Mouse (Mus musculus): ENCODE results near the gene Tmem220. TPM values are rescaled to one million over a fixed set of nuclear protein-coding genes. Genes with fewer than 3 reads are reported as not detected.
"Not testable (repeated sequence)": the region's sequence is repeated elsewhere in the genome, so short reads cannot be mapped to it uniquely, and the experiment has no call there.

Tmem220 gene
- polyA plus RNA-seq, 1 experiment from 2014 or later: 2.0 TPM

DNA sequence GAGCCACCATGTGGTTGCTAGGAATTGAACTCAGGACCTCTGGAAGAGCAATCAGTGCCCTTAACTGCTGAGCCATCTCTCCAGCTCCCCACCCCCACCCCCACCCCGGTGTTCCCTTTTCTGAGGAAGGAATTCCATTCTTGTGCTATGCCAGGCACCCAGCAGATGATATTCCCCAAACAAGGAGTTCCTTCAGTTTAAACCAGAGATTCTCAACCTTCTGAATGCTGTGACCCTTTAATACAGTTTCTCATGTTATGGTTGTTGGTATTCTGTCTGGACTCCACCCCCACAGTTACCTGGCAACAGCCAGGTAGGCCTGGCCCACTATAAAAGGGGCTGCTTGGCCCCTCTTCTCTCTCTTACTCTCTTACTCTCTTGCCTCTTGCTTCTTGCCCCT, 1.8 kb upstream of the Tmem220 start:
- H3K27ac ChIP-seq; H3K36me3 ChIP-seq; H3K4me3 ChIP-seq; H3K9me3 ChIP-seq (replicated peaks); DNase-seq (ENCODE audit: low spot score): not testable (repeated sequence)
- 50% methylated on average over 1 of the region's 1 CpGs for WGBS
- Histone ChIP-seq H3K27me3 (ENCODE audit: low read depth, poor library complexity, severe bottlenecking) (peaks cover 18% of the 10 kb centered on the region), H3K4me1 (peaks cover 21% of the 10 kb centered on the region)

DNA sequence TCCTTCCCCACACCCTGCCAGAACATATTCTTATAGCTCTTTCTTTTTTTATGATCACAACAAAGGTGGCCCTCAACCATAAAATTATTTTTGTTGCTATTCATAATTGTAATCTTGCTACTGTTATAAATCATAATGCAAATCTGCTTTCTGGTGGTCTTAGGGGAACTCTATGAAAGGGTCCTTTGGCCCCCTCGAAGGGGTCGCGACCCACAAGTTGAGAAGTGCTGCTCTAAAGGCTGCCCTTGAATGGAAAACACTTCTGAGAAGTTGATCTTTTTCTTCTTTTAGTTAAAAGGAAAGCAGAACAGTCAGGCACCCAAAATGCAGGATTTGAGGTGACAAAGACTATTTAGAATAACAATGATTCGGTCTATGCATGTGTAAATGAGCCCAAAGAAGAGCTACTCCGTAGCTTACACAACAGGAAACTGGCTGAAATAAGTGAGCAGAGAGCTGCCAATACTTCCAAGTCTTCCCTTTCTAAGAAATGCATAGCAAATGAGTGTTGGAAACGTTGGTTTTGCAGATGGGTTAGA, 1.1 kb upstream of the Tmem220 start:
- H3K27ac ChIP-seq: no peak overlapping the region
- H3K4me3 ChIP-seq: no peak overlapping the region
- H3K36me3 ChIP-seq: no peaks in the 10 kb centered on the region
- no peaks in the 10 kb centered on the region for H3K9me3 ChIP-seq (replicated peaks)
- 37% methylated on average over 6 of the region's 6 CpGs for WGBS
- H3K4me1 ChIP-seq: peaks cover 15% of the 10 kb centered on the region
- peaks cover 18% of the 10 kb centered on the region for H3K27me3 ChIP-seq (ENCODE audit: low read depth, poor library complexity, severe bottlenecking)
- no peak for DNase-seq (ENCODE audit: low spot score)

DNA sequence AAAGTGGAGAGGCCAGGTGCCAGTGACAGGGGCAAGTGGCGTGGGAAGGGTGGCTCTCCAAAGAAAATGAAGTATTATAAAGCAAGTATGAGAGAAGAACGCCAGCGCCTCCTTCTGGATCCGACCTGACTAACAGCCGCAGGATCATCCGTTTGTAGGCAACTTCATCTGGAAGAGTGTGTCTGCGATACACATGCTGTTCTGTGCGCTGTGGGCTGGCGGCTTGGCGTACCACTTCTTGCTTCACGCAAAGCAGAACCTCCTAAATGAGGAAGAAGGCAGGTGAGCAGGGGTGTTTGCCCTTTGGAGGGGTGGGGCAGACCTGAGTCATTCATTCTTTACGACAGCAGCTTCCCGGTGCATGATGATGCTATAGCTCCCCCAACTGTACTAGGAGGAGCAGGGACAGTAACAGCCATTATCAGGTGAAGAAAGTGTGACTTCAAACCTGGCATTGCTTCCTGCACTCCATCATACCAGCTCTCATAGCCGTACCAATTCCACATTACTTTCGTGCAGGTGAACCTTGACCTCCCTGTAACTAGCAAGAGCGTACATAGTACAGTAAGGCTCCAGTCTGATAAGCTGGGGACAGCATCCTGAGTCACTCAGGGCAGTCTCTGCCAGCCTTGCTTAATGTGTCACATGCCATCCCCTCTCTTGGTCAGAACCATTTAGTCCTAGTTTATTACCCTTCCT, 6.1 kb downstream of the Tmem220 start:
- Histone ChIP-seq H3K27ac (no peak overlapping the region), H3K4me1 (no peaks in the 10 kb centered on the region), H3K4me3 (no peak overlapping the region), H3K9me3 (replicated peaks) (no peaks in the 10 kb centered on the region), H3K36me3 (no peaks in the 10 kb centered on the region), H3K27me3 (ENCODE audit: low read depth, poor library complexity, severe bottlenecking) (no peaks in the 10 kb centered on the region)
- 58% methylated on average over 16 of the region's 16 CpGs for WGBS
- no peak for DNase-seq (ENCODE audit: low spot score)

DNA sequence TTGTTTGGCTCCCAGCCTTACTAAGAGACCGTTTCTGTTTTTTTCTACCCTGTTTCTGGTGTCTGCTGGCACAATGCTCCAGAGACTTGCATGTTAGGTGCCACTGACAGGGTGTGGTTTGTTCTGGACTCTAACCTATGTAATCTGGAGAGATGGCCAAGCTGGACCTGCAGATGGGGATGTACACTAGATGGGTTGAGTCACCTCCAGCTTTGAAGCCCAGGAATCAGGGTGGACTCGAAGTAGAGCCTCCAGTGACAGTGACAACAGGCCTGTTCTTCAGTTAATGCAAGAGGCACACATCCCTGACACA, 6.6 kb downstream of the Tmem220 start:
- Histone ChIP-seq H3K4me3 (no peak overlapping the region), H3K27ac (no peak overlapping the region), H3K36me3 (no peaks in the 10 kb centered on the region), H3K27me3 (ENCODE audit: low read depth, poor library complexity, severe bottlenecking) (no peaks in the 10 kb centered on the region), H3K9me3 (replicated peaks) (no peaks in the 10 kb centered on the region), H3K4me1 (no peaks in the 10 kb centered on the region)
- DNase-seq (ENCODE audit: low spot score): no peak
- WGBS: 81% methylated on average over 2 of the region's 2 CpGs

DNA sequence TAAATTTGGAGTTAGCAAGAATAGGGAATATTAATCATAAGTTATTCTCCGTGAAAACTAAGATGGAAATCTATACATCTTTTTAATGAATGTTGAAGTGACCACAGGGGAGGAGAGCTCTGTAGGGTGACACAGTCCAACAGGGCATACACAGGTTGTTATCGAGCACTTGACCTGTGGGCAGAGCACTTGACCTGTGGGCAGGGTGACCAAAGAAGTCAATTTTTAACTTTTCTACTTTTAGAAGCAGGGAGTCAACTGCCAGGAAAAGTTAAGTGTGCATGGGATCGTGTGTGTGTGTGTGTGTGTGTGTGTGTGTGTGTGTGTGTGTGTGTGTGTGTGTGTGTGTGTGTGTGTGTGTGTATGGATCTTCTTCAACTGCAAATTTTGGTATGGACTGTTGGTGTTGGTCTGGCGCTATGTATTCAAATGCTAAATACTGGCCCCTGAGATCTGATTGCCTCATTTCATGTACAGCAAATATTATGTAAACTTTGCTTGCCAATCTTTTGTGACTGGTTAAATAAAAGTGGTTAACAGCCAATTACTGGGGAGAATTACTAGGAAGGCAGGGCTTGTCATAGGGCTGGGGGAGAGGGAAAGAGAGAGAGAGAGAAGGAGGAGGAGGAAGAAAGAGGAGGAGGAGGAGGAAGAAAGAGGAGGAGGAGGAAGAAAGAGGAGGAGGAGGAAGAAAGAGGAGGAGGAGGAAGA, 10.0 kb downstream of the Tmem220 start:
- no peaks in the 10 kb centered on the region for H3K9me3 ChIP-seq (replicated peaks)
- no peak overlapping the region for H3K27ac ChIP-seq
- no peak for DNase-seq (ENCODE audit: low spot score)
- no peaks in the 10 kb centered on the region for H3K27me3 ChIP-seq (ENCODE audit: low read depth, poor library complexity, severe bottlenecking)
- 85% methylated on average over 4 of the region's 4 CpGs for WGBS
- peaks cover 29% of the 10 kb centered on the region for H3K36me3 ChIP-seq
- no peaks in the 10 kb centered on the region for H3K4me1 ChIP-seq
- H3K4me3 ChIP-seq: no peak overlapping the region

DNA sequence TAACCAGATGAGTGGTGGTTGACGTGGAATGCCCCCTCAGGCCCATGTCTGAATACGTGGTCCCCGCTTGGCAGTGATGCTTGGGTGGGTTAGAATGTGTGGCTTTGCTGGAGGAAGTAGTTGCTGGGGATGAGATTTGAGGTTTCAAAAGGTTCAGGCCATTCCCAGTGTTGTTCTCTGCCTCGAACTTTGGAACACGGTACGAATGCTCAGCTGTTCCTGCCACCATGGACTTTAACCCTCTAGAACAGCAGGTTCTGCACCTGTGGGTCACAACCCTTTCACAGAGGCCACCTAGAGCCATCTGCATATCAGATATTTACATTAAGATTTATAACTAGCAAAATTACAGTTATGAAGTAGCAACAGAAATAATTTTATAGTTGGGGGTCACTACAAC, 11.3 kb downstream of the Tmem220 start:
- H3K9me3 ChIP-seq (replicated peaks): no peaks in the 10 kb centered on the region
- H3K4me3 ChIP-seq: no peak overlapping the region
- H3K27me3 ChIP-seq (ENCODE audit: low read depth, poor library complexity, severe bottlenecking): no peaks in the 10 kb centered on the region
- no peak overlapping the region for H3K27ac ChIP-seq
- DNase-seq (ENCODE audit: low spot score): no peak
- 91% methylated on average over 6 of the region's 6 CpGs for WGBS
- H3K4me1 ChIP-seq: no peaks in the 10 kb centered on the region
- peaks cover 42% of the 10 kb centered on the region for H3K36me3 ChIP-seq

DNA sequence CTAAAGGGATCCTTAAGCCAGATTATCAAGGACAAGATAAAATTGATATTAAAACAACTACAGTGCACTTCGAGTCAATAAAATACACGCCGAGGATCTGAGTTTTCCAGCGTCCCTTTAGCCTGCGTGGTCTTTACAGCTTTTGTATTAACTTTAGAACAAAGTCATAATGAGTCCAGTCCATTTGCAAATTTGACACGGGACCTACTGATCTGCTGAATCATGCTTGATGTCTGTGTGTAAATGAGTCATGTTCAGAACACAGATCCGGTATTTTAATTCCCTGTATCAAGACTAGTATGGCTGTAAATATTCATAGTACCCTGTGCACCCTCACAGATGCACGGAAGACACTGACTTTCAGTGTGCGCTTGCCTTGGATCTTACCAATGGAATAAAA, 11.9 kb downstream of the Tmem220 start:
- DNase-seq (ENCODE audit: low spot score): no peak
- no peaks in the 10 kb centered on the region for H3K9me3 ChIP-seq (replicated peaks)
- H3K36me3 ChIP-seq: peaks cover 49% of the 10 kb centered on the region
- H3K4me1 ChIP-seq: no peaks in the 10 kb centered on the region
- H3K27ac ChIP-seq: no peak overlapping the region
- no peak overlapping the region for H3K4me3 ChIP-seq
- H3K27me3 ChIP-seq (ENCODE audit: low read depth, poor library complexity, severe bottlenecking): no peaks in the 10 kb centered on the region
- 94% methylated on average over 9 of the region's 9 CpGs for WGBS

DNA sequence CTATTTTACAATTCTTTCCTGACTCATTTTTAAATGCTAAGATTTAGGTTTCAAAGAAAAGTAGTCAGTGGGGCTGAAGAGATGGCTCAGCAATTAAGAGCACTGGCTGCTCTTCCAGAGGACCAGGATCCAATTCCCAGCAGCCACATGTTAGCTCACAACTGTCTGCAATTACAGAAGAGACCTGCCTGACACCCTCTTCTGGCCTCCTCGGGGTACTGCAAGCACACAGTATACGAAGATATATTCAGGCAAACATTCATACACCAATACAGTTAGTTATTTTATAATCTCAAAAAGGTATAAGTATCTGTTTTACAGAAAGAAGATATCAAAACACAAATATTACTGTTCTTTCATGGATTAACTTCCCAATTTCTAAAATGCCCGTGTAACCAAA, 14.8 kb downstream of the Tmem220 start:
- Histone ChIP-seq H3K27me3 (ENCODE audit: low read depth, poor library complexity, severe bottlenecking) (no peaks in the 10 kb centered on the region), H3K9me3 (replicated peaks) (no peaks in the 10 kb centered on the region), H3K4me3 (no peak overlapping the region), H3K4me1 (no peaks in the 10 kb centered on the region), H3K27ac (no peak overlapping the region), H3K36me3 (peaks cover 66% of the 10 kb centered on the region)
- DNase-seq (ENCODE audit: low spot score): no peak
- 88% methylated on average over 3 of the region's 3 CpGs for WGBS

DNA sequence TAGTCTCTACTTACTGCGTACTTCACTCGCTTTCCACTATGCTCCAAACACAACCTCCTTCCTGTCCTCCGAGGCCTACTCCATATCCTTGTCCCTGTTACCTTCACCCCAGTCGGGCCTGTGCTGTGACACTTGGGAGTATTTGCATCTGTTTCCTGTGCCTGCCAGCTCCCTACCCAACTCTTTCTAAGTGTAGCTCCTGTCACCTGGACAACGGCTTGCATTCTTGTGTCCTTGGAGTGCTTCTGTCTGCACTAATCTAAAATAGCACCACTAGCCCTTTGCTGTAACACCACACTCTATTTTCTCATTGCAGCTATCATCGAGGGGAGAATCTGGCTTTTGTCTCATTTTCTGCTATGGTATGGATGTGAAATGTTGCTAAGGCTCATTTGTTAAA, 15.5 kb downstream of the Tmem220 start:
- WGBS: 96% methylated on average over 6 of the region's 6 CpGs
- H3K9me3 ChIP-seq (replicated peaks): no peaks in the 10 kb centered on the region
- no peaks in the 10 kb centered on the region for H3K27me3 ChIP-seq (ENCODE audit: low read depth, poor library complexity, severe bottlenecking)
- no peak overlapping the region for H3K4me3 ChIP-seq
- H3K27ac ChIP-seq: no peak overlapping the region
- H3K36me3 ChIP-seq: peaks cover 70% of the 10 kb centered on the region
- no peak for DNase-seq (ENCODE audit: low spot score)
- H3K4me1 ChIP-seq: no peaks in the 10 kb centered on the region

DNA sequence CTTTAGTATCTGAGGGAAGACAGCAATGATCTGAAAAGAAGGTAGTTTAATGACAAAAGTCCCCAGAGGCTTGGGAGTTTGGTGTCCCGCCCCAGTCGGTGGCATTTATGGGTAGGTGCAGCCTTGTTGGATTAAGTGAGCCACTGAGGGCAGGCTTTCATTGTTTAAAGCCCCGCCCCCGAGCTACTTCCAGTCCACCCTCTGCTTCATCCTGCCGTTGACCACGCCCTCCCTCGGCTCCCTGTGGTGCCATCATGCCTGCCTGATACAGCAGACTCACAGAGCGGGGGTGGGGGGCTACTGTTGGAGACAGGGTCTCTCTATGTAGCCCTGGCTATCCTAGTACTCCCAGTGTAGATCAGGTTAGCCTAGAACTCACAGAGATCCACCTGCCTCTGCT, 18.1 kb downstream of the Tmem220 start:
- 51% methylated on average over 8 of the region's 8 CpGs for WGBS

DNA sequence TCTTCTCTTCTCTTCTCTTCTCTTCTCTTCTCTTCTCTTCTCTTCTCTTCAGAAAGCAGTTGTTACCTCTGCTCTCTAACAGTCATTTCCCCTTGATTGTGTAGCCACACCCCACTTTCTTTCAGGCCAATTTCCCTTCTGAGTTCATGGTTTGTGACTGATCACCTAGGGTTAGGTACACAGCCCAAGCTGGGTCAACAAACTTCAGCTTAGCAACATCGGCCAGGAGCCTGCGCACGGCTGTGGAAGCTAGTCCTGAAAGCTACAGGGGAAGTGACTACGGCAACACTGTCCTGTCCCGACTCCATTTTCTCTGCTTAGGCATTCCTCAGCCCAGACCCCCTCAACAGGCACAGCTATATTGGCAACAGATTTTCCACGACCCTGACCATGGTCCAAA, 20.0 kb downstream of the Tmem220 start:
- Histone ChIP-seq H3K27ac (no peak overlapping the region), H3K36me3 (peaks cover 64% of the 10 kb centered on the region), H3K27me3 (ENCODE audit: low read depth, poor library complexity, severe bottlenecking) (no peaks in the 10 kb centered on the region), H3K9me3 (replicated peaks) (no peaks in the 10 kb centered on the region), H3K4me1 (no peaks in the 10 kb centered on the region), H3K4me3 (no peak overlapping the region)
- WGBS: 92% methylated on average over 6 of the region's 6 CpGs
- DNase-seq (ENCODE audit: low spot score): no peak

More for the DNA sequence above, 18.1 kb downstream of the Tmem220 start:
- Histone ChIP-seq H3K36me3 (peaks cover 70% of the 10 kb centered on the region), H3K27ac (no peak overlapping the region), H3K27me3 (ENCODE audit: low read depth, poor library complexity, severe bottlenecking) (no peaks in the 10 kb centered on the region), H3K4me1 (no peaks in the 10 kb centered on the region), H3K4me3 (no peak overlapping the region), H3K9me3 (replicated peaks) (no peaks in the 10 kb centered on the region)
- no peak for DNase-seq (ENCODE audit: low spot score)

DNA sequence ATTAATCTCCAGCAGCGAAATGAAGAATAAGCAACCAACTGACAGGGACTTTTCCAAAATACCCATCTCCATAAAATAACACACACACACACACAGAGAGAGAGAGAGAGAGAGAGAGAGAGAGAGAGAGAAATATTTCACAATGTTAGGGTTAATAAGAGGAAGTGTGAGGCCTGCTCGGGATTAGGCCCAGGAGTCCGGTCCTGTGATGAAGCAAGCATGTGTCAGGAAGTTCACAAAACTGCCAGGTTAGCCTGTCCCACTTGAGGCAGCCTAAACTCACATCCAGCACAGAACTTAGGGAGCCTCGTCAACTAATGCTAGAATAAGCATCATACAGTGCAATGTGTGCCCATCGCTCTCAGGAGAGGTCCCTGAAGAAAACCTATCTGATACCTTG, 22.2 kb downstream of the Tmem220 start:
- Histone ChIP-seq H3K27ac (no peak overlapping the region), H3K27me3 (ENCODE audit: low read depth, poor library complexity, severe bottlenecking) (no peaks in the 10 kb centered on the region), H3K4me1 (peaks cover 3% of the 10 kb centered on the region), H3K36me3 (peaks cover 50% of the 10 kb centered on the region), H3K9me3 (replicated peaks) (no peaks in the 10 kb centered on the region), H3K4me3 (no peak overlapping the region)
- no peak for DNase-seq (ENCODE audit: low spot score)
- 94% methylated on average over 5 of the region's 5 CpGs for WGBS

DNA sequence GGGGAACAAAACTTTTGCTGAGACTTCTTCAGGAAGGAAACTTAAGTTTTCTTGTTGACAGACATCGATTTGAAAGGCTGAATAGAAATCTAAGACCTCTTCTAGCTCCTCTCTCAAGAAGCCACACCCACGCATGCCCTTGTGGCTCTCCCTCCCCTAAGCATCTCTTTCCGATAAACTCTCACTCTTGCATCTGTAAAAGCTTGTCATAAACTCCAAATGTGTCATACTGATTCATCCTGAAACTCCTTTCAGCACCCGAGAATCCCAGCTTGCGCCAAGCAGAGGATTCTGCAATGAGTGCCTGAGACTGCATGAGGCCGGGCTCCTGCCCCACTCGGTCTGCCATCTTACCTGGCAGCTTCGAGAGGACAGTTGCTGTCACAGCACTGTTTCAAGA, 23.5 kb downstream of the Tmem220 start:
- DNase-seq (ENCODE audit: low spot score): no peak
- no peak overlapping the region for H3K27ac ChIP-seq
- WGBS: 94% methylated on average over 8 of the region's 8 CpGs
- peaks cover 6% of the 10 kb centered on the region for H3K4me1 ChIP-seq
- H3K4me3 ChIP-seq: no peak overlapping the region
- H3K9me3 ChIP-seq (replicated peaks): no peaks in the 10 kb centered on the region
- no peaks in the 10 kb centered on the region for H3K27me3 ChIP-seq (ENCODE audit: low read depth, poor library complexity, severe bottlenecking)
- H3K36me3 ChIP-seq: peaks cover 41% of the 10 kb centered on the region

Data from limb, embryonic 10.5 days (tissue).